Mouse (Mus musculus) CH12.LX (cell line): ENCODE results near the gene Tlr3. TPM values are rescaled to one million over a fixed set of nuclear protein-coding genes. Genes with fewer than 3 reads are reported as not detected.

Experiments
- DNase-seq: peaks from one replicate; pipeline ENCODE4 v3.0.0-alpha.2; 2013; ENCODE audit errors: extremely low read depth
- H3K27ac ChIP-seq: 2 replicates; pipeline ENCODE4 v1.5.1; 2012; ENCODE audit warnings: low read depth, mild to moderate bottlenecking, control low read depth, moderate library complexity; ENCODE audit not compliant: insufficient read depth
- H3K27me3 ChIP-seq: replicated peaks from 2 replicates; pipeline ENCODE3; 2012; ENCODE audit warnings: inconsistent platforms
- H3K36me3 ChIP-seq, 2 experiments: replicated peaks in 1 of 2; 2 replicates each; pipeline versions ENCODE3 to v1.6.1; 2012; ENCODE audit warnings: inconsistent platforms in 1 of 2, low read length in 1 of 2, mild to moderate bottlenecking in 1 of 2, mixed read lengths in 1 of 2, moderate library complexity in 1 of 2; ENCODE audit not compliant: control insufficient read depth in 1 of 2, insufficient read depth in 1 of 2
- H3K4me1 ChIP-seq, 2 experiments: 2 replicates each; pipeline ENCODE4 v1.6.1; 2012; ENCODE audit warnings: inconsistent platforms in 1 of 2, moderate library complexity in 1 of 2; ENCODE audit not compliant: insufficient read depth in 2 of 2, control insufficient read depth in 1 of 2
- H3K4me2 ChIP-seq: 2 replicates; pipeline ENCODE4 v1.6.1; 2012; ENCODE audit warnings: low read depth, mild to moderate bottlenecking, control low read depth; ENCODE audit not compliant: poor library complexity, insufficient read depth, severe bottlenecking
- H3K4me3 ChIP-seq, 3 experiments: fragments of 150-350 bp in 1 of 3; sonication (generic) in 1 of 3; replicated peaks in 1 of 3; 2 replicates each; pipeline versions ENCODE3 to v1.5.1; 2011 to 2012; ENCODE audit warnings: low read depth in 2 of 3, low read length in 2 of 3, mild to moderate bottlenecking in 2 of 3, moderate library complexity in 2 of 3, control low read depth in 1 of 3, improper control_type of control experiment in 1 of 3, inconsistent platforms in 1 of 3, mixed read lengths in 1 of 3; ENCODE audit not compliant: poor library complexity in 1 of 3
- H3K79me2 ChIP-seq: replicated peaks from 2 replicates; pipeline ENCODE4 v1.6.1; 2012; ENCODE audit warnings: mild to moderate bottlenecking, moderate library complexity; ENCODE audit not compliant: control insufficient read depth, poor library complexity, insufficient read depth, severe bottlenecking; ENCODE audit errors: extremely low read depth
- H3K9ac ChIP-seq: 2 replicates; pipeline ENCODE4 v1.6.1; 2012; ENCODE audit warnings: low read depth, mild to moderate bottlenecking, control low read depth, moderate library complexity; ENCODE audit not compliant: insufficient read depth
- H3K9me3 ChIP-seq: replicated peaks from 2 replicates; pipeline ENCODE3; 2012; ENCODE audit warnings: low read length, inconsistent platforms, mixed read lengths
- CHD1 ChIP-seq: IDR thresholded peaks from 2 replicates; pipeline ENCODE4 v1.6.1; 2012; ENCODE audit warnings: low read depth, low read length, improper control_type of control experiment, inconsistent platforms
- CHD2 ChIP-seq: IDR thresholded peaks from 2 replicates; pipeline ENCODE4 v1.6.1; 2011; ENCODE audit warnings: low read length, improper control_type of control experiment
- E2F4 ChIP-seq: IDR thresholded peaks from 2 replicates; pipeline ENCODE4 v1.6.1; 2011; ENCODE audit warnings: low read depth, low read length, improper control_type of control experiment; ENCODE audit not compliant: insufficient replicate concordance
- ETS1 ChIP-seq: conservative IDR thresholded peaks from 2 replicates; pipeline ENCODE4 v1.6.1; 2012; ENCODE audit warnings: low read depth, mild to moderate bottlenecking, inconsistent platforms, low read length, improper control_type of control experiment, moderate library complexity
- JUN ChIP-seq: IDR thresholded peaks from 2 replicates; pipeline ENCODE4 v1.6.1; 2011; ENCODE audit warnings: low read depth, mild to moderate bottlenecking, low read length, improper control_type of control experiment, moderate library complexity; ENCODE audit not compliant: insufficient read depth
- JUND ChIP-seq: conservative IDR thresholded peaks from 2 replicates; pipeline ENCODE4 v1.6.1; 2011; ENCODE audit warnings: low read depth, low read length, improper control_type of control experiment
- KAT2A ChIP-seq: IDR thresholded peaks from 2 replicates; pipeline ENCODE4 v1.6.1; 2012; ENCODE audit warnings: low read length, improper control_type of control experiment, inconsistent platforms; ENCODE audit not compliant: insufficient replicate concordance
- MAFK ChIP-seq: IDR thresholded peaks from 2 replicates; pipeline ENCODE4 v1.6.1; 2011; ENCODE audit warnings: low read length, improper control_type of control experiment; ENCODE audit not compliant: insufficient replicate concordance
- MAX ChIP-seq: IDR thresholded peaks from 2 replicates; pipeline ENCODE4 v1.6.1; 2011; ENCODE audit warnings: low read length, improper control_type of control experiment
- MEF2A ChIP-seq: IDR thresholded peaks from 2 replicates; pipeline ENCODE4 v1.6.1; 2014; ENCODE audit warnings: low read depth, mild to moderate bottlenecking, inconsistent platforms, low read length, improper control_type of control experiment, borderline replicate concordance
- MXI1 ChIP-seq: IDR thresholded peaks from 2 replicates; pipeline ENCODE4 v1.6.1; 2011; ENCODE audit warnings: mild to moderate bottlenecking, low read depth, low read length, improper control_type of control experiment
- PAX5 ChIP-seq: IDR thresholded peaks from 2 replicates; pipeline ENCODE4 v1.6.1; 2012; ENCODE audit warnings: low read length, inconsistent platforms, mixed read lengths
- RCOR1 ChIP-seq: conservative IDR thresholded peaks from 2 replicates; pipeline ENCODE4 v1.6.1; 2012; ENCODE audit warnings: low read depth, mild to moderate bottlenecking, inconsistent platforms, low read length, improper control_type of control experiment
- SMC3 ChIP-seq: IDR thresholded peaks from 2 replicates; pipeline ENCODE4 v1.6.1; 2011; ENCODE audit warnings: low read depth, low read length, improper control_type of control experiment
- TBP ChIP-seq: conservative IDR thresholded peaks from 2 replicates; pipeline ENCODE4 v1.6.1; 2011; ENCODE audit warnings: low read depth, low read length, improper control_type of control experiment
- ZC3H11A ChIP-seq: IDR thresholded peaks from 2 replicates; pipeline ENCODE4 v1.6.1; 2012; ENCODE audit warnings: low read depth, mild to moderate bottlenecking, inconsistent platforms, low read length, improper control_type of control experiment
- dilution Hi-C: fragments of 300-500 bp; cut with MboI; formaldehyde crosslinking; loops from 2 replicates; pipeline ENCODE4 v1.14.3; 2020; ENCODE audit warnings: low sequenced_read_pairs; ENCODE audit not compliant: extremely low pct_unique_long_range_greater_than_20kb, extremely low pct_ligation_motif_present
- in situ Hi-C: fragments of 300-500 bp; cut with MboI; formaldehyde crosslinking; loops from 3 replicates; pipeline ENCODE4 v1.14.3; 2019; ENCODE audit warnings: low sequenced_read_pairs, low pct_ligation_motif_present, low pct_unique_long_range_greater_than_20kb, mixed read lengths
- polyA plus RNA-seq: library from polyadenylated mRNA; unstranded; fragments of >175 nt; gene quantifications from 2 replicates; pipeline ENCODE4 v1.2.1, GENCODE M21; 2012; ENCODE audit warnings: low read depth; ENCODE audit not compliant: insufficient read length
- total RNA-seq, 2 experiments: library from RNA; depleted of rRNA; stranded (reverse); fragments of 300-350 nt in 1 of 2; fragments of >200 nt in 1 of 2; gene quantifications; 2 replicates each; pipeline ENCODE4 v1.2.3; 2012 to 2014

The Tlr3 gene
- total and polyA plus RNA-seq, 3 experiments = 0.04 to 1.7 (median 1.3) TPM

- Histone ChIP-seq H3K4me2 (no peak overlapping the region), H3K9ac (no peak overlapping the region)
- TF ChIP-seq ZC3H11A (no peak), JUN (no peak), CHD1 (no peak), ETS1 (no peak)
- TF ChIP-seq, all 38 proteins: peak for 0
- dilution Hi-C loops (no loop called here), in situ Hi-C loops (no loop called here)
- H3K4me3 ChIP-seq = no peak overlapping the region
- no peaks in the 10 kb centered on the region for H3K36me3 ChIP-seq
- no peak overlapping the region for H3K27ac ChIP-seq
- H3K79me2 ChIP-seq = no peaks in the 10 kb centered on the region
- no peak for DNase-seq
- no peaks in the 10 kb centered on the region for H3K9me3 ChIP-seq
- H3K27me3 ChIP-seq = no peaks in the 10 kb centered on the region
- H3K4me1 ChIP-seq = peaks cover 0 to 15% of the 10 kb centered on the region in 2 experiments; a peak in 2 of 4 replicates
Measured at GRCm38 (mm10) chr8:45420151-45420550, 9.3 kb upstream of the Tlr3 start.

GRCm38 (mm10) chr8:45414965-45415364 is 4.1 kb upstream of the Tlr3 start:
- Histone ChIP-seq H3K9me3 (no peaks in the 10 kb centered on the region), H3K79me2 (no peaks in the 10 kb centered on the region), H3K4me3 (no peak overlapping the region), H3K9ac (no peak overlapping the region), H3K27ac (no peak overlapping the region), H3K4me1 (peaks cover 0 to 34% of the 10 kb centered on the region in 2 experiments; a peak in 2 of 4 replicates), H3K27me3 (no peaks in the 10 kb centered on the region), H3K36me3 (no peaks in the 10 kb centered on the region), H3K4me2 (peak overlapping the region; percentile 23; the same call in 1 of the 2 replicates)
- DNase-seq = peak; percentile 39
- dilution Hi-C loops (no loop called here), in situ Hi-C loops (no loop called here)
- TF ChIP-seq MAX (no peak), MXI1 (no peak), MEF2A (no peak), CHD2 (no peak), SMC3 (no peak), ZC3H11A (no peak), CHD1 (no peak), PAX5 (no peak), ETS1 (no peak), TBP (no peak), RCOR1 (no peak), E2F4 (no peak), KAT2A (no peak), MAFK (no peak), JUND (no peak)
